Mouse (Mus musculus): ENCODE results near the gene Cyp2b10.
"Not testable (repeated sequence)": the region's sequence is repeated elsewhere in the genome, so short reads cannot be mapped to it uniquely, and the experiment has no call there.

DNA sequence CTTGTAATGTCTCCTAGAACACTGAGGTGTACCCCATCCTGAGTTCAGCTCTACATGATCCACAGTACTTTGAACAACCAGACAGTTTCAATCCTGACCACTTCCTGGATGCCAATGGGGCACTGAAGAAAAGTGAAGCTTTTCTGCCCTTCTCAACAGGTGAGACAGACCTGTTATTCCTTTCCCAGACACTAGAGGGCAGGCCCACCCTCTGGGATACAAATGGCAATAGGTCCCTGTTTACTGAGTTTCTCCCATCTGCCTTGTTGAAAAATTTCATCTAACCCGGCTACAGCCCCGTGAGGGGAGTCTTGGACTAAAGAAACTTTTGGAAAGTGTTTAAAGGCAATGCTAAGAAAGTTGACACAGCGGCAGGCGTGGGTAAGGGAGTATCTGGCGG, 19.9 kb downstream of the Cyp2b10 start:
- 0 out of 2 replicates have a peak, but pooled peaks have one; percentile 23 for TF ChIP-seq CTCF (conservative IDR thresholded peaks at IDR 0.05; ENCODE audit: low read length)
- TF ChIP-seq NANOG (IDR thresholded peaks at IDR 0.05; ENCODE audit: borderline replicate concordance, low read length), result not testable (repeated sequence)
